Mouse (Mus musculus) ES-E14 (cell line): ENCODE results near the gene H2-DMb1.

ENCODE experiments used
- CHD2 ChIP-seq: IDR thresholded peaks from 2 replicates; pipeline ENCODE4 v1.6.1; 2014; ENCODE audit warnings: mild to moderate bottlenecking, low read depth, low read length, inconsistent platforms
- HCFC1 ChIP-seq: IDR thresholded peaks from 2 replicates; pipeline ENCODE4 v1.6.1; 2012; ENCODE audit warnings: low read length, inconsistent platforms, borderline replicate concordance; ENCODE audit not compliant: insufficient read depth
- MAFK ChIP-seq: IDR thresholded peaks from 2 replicates; pipeline ENCODE4 v1.6.1; 2014; ENCODE audit warnings: mild to moderate bottlenecking, low read depth, low read length, inconsistent platforms; ENCODE audit not compliant: insufficient read depth
- ZC3H11A ChIP-seq: IDR thresholded peaks from 2 replicates; pipeline ENCODE4 v1.6.1; 2012; ENCODE audit warnings: low read depth, mild to moderate bottlenecking, inconsistent platforms, low read length, borderline replicate concordance

DNA sequence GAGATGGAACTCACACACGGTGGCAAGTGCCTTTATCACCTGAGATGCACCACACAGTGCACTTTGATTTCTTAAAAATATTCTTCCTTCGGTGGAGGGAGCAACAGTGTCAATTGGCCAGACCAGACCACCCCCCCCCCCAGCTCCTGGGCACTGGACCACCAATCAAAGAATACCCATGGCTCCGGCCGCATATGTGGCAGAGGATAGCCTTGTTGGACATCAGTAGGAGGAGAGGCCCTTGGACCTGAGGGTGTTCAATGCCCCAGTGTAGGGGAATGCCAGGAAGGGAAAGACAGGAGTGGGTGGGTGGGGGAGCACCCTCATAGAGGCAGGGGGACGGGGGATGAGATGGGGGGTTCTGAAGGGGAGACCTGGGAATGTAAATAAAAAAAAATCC is 53.9 kb downstream of the H2-DMb1 start:
- TF ChIP-seq ZC3H11A (no peak), CHD2 (no peak), MAFK (no peak), HCFC1 (no peak)
